Mouse (Mus musculus): ENCODE measurements around the gene Man2a1.

DNA sequence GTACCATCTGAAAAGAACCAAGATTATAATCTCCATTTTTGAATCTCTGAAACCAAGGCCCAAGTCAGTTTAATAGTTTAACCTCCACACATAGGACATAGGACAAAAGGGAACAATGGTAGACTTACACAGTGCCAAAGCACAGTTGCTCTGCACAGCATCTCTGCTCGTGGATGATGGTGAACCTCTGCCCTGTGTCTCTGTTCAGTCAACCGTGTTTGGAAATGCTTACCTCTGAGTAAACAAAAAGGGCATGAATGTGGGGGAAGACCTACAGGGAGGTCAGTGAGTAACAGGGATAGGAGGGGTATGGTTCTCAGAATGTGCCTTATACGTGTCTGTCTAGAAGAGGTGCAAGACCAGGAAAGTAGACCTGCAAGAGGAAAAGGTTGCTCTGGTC lies 177.8 kb downstream of the Man2a1 start:
- TF ChIP-seq CTCF (IDR thresholded peaks at IDR 0.05; ENCODE audit: low read depth) (no peak), EP300 (IDR thresholded peaks at IDR 0.05; ENCODE audit: low read depth) (no peak)

All from liver, postnatal 0 days (tissue).